In genomic region chr14:31416411-31416810, GRCm38 (mm10) we compare ENCODE assay signal across 1 mouse cellular context.
TF ChIP-seq lines count a peak whose summit lies in the region.

No protein-coding gene starts in this region.

TF ChIP-seq in CH12.LX, 34 proteins besides CTCF, POLR2A, EP300 and RAD21 (continued from another document):
- peak; percentile 88 for TF ChIP-seq TCF12 (IDR thresholded peaks at IDR 0.05; ENCODE audit: low read depth, low read length)
- peak; percentile 71 for TF ChIP-seq BHLHE40 (IDR thresholded peaks at IDR 0.05; ENCODE audit: low read depth, low read length)
- no peak for TF ChIP-seq KAT2A (IDR thresholded peaks at IDR 0.05; ENCODE audit: insufficient replicate concordance, low read length)
- TF ChIP-seq PAX5 (IDR thresholded peaks at IDR 0.05; ENCODE audit: low read length), result no peak
- peak; percentile 77 for TF ChIP-seq JUN (IDR thresholded peaks at IDR 0.05; ENCODE audit: insufficient read depth, low read depth, low read length)
- no peak; the same call in 1 of the 2 replicates for TF ChIP-seq RCOR1 (conservative IDR thresholded peaks at IDR 0.05; ENCODE audit: low read depth, low read length)
- TF ChIP-seq CHD1 (IDR thresholded peaks at IDR 0.05; ENCODE audit: low read depth, low read length), result no peak
- no peak for TF ChIP-seq NELFE (IDR thresholded peaks at IDR 0.05; ENCODE audit: low read depth, low read length)
- TF ChIP-seq USF2 (conservative IDR thresholded peaks at IDR 0.05; ENCODE audit: low read depth, low read length), result no peak
- no peak for TF ChIP-seq HCFC1 (IDR thresholded peaks at IDR 0.05; ENCODE audit: low read depth, low read length)
- no peak for TF ChIP-seq ZKSCAN1 (IDR thresholded peaks at IDR 0.05; ENCODE audit: borderline replicate concordance, low read depth, low read length)
- peak; percentile 69 for TF ChIP-seq MXI1 (IDR thresholded peaks at IDR 0.05; ENCODE audit: low read depth, low read length)
- 0 out of 2 replicates have a peak, but pooled peaks have one; percentile 27 for TF ChIP-seq UBTF (IDR thresholded peaks at IDR 0.05; ENCODE audit: low read depth, low read length)
- TF ChIP-seq SMC3 (IDR thresholded peaks at IDR 0.05; ENCODE audit: low read depth, low read length), result no peak; the same call in none of the 2 replicates
- TF ChIP-seq IRF4 (IDR thresholded peaks at IDR 0.05; ENCODE audit: low read depth, low read length), result peak; percentile 81
- 0 out of 2 replicates have a peak, but pooled peaks have one; percentile 44 for TF ChIP-seq ZMIZ1 (IDR thresholded peaks at IDR 0.05; ENCODE audit: low read depth, low read length)
- peak; percentile 82 for TF ChIP-seq MAX (IDR thresholded peaks at IDR 0.05; ENCODE audit: low read length)
- peak; percentile 93 for TF ChIP-seq ETS1 (conservative IDR thresholded peaks at IDR 0.05; ENCODE audit: low read depth, low read length)
- TF ChIP-seq USF1 (IDR thresholded peaks at IDR 0.05; ENCODE audit: low read depth, low read length), result no peak
- TF ChIP-seq ZNF384 (IDR thresholded peaks at IDR 0.05; ENCODE audit: low read depth, low read length), result peak; percentile 98
- peak; percentile 25; the same call in 1 of the 2 replicates for TF ChIP-seq ELF1 (IDR thresholded peaks at IDR 0.05; ENCODE audit: low read depth, low read length)
- TF ChIP-seq CHD2 (IDR thresholded peaks at IDR 0.05; ENCODE audit: low read length), result peak; percentile 70; the same call in 1 of the 2 replicates
- TF ChIP-seq MAZ (IDR thresholded peaks at IDR 0.05; ENCODE audit: low read depth, low read length), result peak; percentile 61; the same call in 1 of the 2 replicates
- TF ChIP-seq MAFK (IDR thresholded peaks at IDR 0.05; ENCODE audit: insufficient replicate concordance, low read length), result 0 out of 2 replicates have a peak, but pooled peaks have one; percentile 33
- TF ChIP-seq NRF1 (IDR thresholded peaks at IDR 0.05; ENCODE audit: low read depth, low read length), result no peak
